In genomic region chr12:13144739-13145138, GRCm38 (mm10) we compare ENCODE assay signal across 14 mouse cellular contexts.
DNase-seq lines count a peak whose midpoint lies in the region; ATAC-seq and TF ChIP-seq lines count a peak whose summit lies in the region.
"Had no signal": no experiment of that assay in that cellular context is flagged by ENCODE, and none has a peak within 500 bp of the region (broad histone marks: within the 10 kb centered on the region; RNA-seq: fewer than 3 reads in every experiment).

No protein-coding gene starts in this region.

- no peak overlapping the region for H3K4me2 ChIP-seq in forebrain, embryonic 14.5 days (ENCODE audit: low read length)
- no peak overlapping the region for H3K4me2 ChIP-seq in forebrain, embryonic 12.5 days
- H3K4me2 ChIP-seq in heart, embryonic 15.5 days, result no peak overlapping the region
- no peak overlapping the region for H3K4me2 ChIP-seq in lung, postnatal 0 days (replicated peaks; ENCODE audit: low read depth, low read length)
- H3K4me2 ChIP-seq: embryonic facial prominence, embryonic 13.5 days; hindbrain, embryonic 15.5 days; midbrain, embryonic 15.5 days had no signal

- 82% methylated on average over 1 of the region's 1 CpGs for WGBS in forebrain, embryonic 14.5 days
- 86% methylated on average over 1 of the region's 1 CpGs for WGBS in forebrain, embryonic 12.5 days
- WGBS in heart, embryonic 15.5 days, result 73% methylated on average over 1 of the region's 1 CpGs
- WGBS in lung, postnatal 0 days, result 42% methylated on average over 1 of the region's 1 CpGs

- no peaks in the 10 kb centered on the region for H3K36me3 ChIP-seq in forebrain, embryonic 14.5 days (ENCODE audit: control insufficient read depth, insufficient read depth, low read length)
- no peaks in the 10 kb centered on the region for H3K36me3 ChIP-seq in forebrain, embryonic 12.5 days (replicated peaks)
- no peaks in the 10 kb centered on the region for H3K36me3 ChIP-seq in heart, embryonic 15.5 days
- H3K36me3 ChIP-seq in lung, postnatal 0 days (ENCODE audit: insufficient read depth, low read length), result no peaks in the 10 kb centered on the region
- H3K36me3 ChIP-seq: embryonic facial prominence, embryonic 13.5 days; G1E; hindbrain, embryonic 15.5 days; midbrain, embryonic 15.5 days had no signal

- H3K9ac ChIP-seq in forebrain, embryonic 14.5 days (ENCODE audit: low read length), result no peak overlapping the region
- no peak overlapping the region for H3K9ac ChIP-seq in forebrain, embryonic 12.5 days
- H3K9ac ChIP-seq in heart, embryonic 15.5 days, result no peak overlapping the region
- H3K9ac ChIP-seq in lung, postnatal 0 days (replicated peaks; ENCODE audit: low read depth), result no peak overlapping the region
- H3K9ac ChIP-seq: embryonic facial prominence, embryonic 13.5 days; hindbrain, embryonic 15.5 days; midbrain, embryonic 15.5 days had no signal

- no peaks in the 10 kb centered on the region for H3K27me3 ChIP-seq in forebrain, embryonic 14.5 days (replicated peaks; ENCODE audit: control insufficient read depth, insufficient read depth, low read length)
- no peaks in the 10 kb centered on the region for H3K27me3 ChIP-seq in forebrain, embryonic 12.5 days
- H3K27me3 ChIP-seq in heart, embryonic 15.5 days, result no peaks in the 10 kb centered on the region
- no peaks in the 10 kb centered on the region for H3K27me3 ChIP-seq in lung, postnatal 0 days (replicated peaks; ENCODE audit: insufficient read depth, low read length)
- H3K27me3 ChIP-seq: embryonic facial prominence, embryonic 13.5 days; hindbrain, embryonic 15.5 days; midbrain, embryonic 15.5 days had no signal

- no peak for ATAC-seq in forebrain, embryonic 14.5 days
- no peak for ATAC-seq in forebrain, embryonic 12.5 days (ENCODE audit: low FRiP score)
- ATAC-seq in heart, embryonic 15.5 days (replicated peaks; ENCODE audit: insufficient number of reproducible peaks, insufficient read depth, low FRiP score, low read depth), result no peak
- no peak for ATAC-seq in lung, postnatal 0 days
- ATAC-seq in CD4-positive, CD25-positive, alpha-beta regulatory T cell, adult 4 months, result no peak
- ATAC-seq: midbrain, embryonic 15.5 days had no signal

- no peaks in the 10 kb centered on the region for H3K4me1 ChIP-seq in forebrain, embryonic 14.5 days (ENCODE audit: control insufficient read depth, insufficient read depth, low read length)
- peaks cover 3% of the 10 kb centered on the region; the same call in 1 of the 2 replicates for H3K4me1 ChIP-seq in forebrain, embryonic 12.5 days
- peaks cover 14% of the 10 kb centered on the region for H3K4me1 ChIP-seq in heart, embryonic 15.5 days (replicated peaks)
- peaks cover 7% of the 10 kb centered on the region; the same call in 1 of the 2 replicates for H3K4me1 ChIP-seq in lung, postnatal 0 days (ENCODE audit: insufficient read depth, low read depth, low read length)
- H3K4me1 ChIP-seq: hindbrain, embryonic 15.5 days; midbrain, embryonic 15.5 days had no signal

- H3K27ac ChIP-seq in forebrain, embryonic 14.5 days (ENCODE audit: low read depth, low read length), result no peak overlapping the region
- no peak overlapping the region for H3K27ac ChIP-seq in forebrain, embryonic 12.5 days
- peak overlapping the region; percentile 52 for H3K27ac ChIP-seq in heart, embryonic 15.5 days
- H3K27ac ChIP-seq in lung, postnatal 0 days (ENCODE audit: low read length), result 0 out of 2 replicates have a peak overlapping the region, but pooled peaks have one; percentile 9
- H3K27ac ChIP-seq: embryonic facial prominence, embryonic 13.5 days; hindbrain, embryonic 15.5 days; midbrain, embryonic 15.5 days had no signal

- H3K9me3 ChIP-seq in forebrain, embryonic 14.5 days (replicated peaks; ENCODE audit: control insufficient read depth, low read length), result no peaks in the 10 kb centered on the region
- H3K9me3 ChIP-seq in forebrain, embryonic 12.5 days, result no peaks in the 10 kb centered on the region
- no peaks in the 10 kb centered on the region for H3K9me3 ChIP-seq in heart, embryonic 15.5 days (replicated peaks)
- no peaks in the 10 kb centered on the region for H3K9me3 ChIP-seq in lung, postnatal 0 days (ENCODE audit: low read length)
- H3K9me3 ChIP-seq: embryonic facial prominence, embryonic 13.5 days; G1E; hindbrain, embryonic 15.5 days; midbrain, embryonic 15.5 days had no signal

- H3K4me3 ChIP-seq in forebrain, embryonic 14.5 days (ENCODE audit: low read depth, low read length), result no peak overlapping the region
- H3K4me3 ChIP-seq in forebrain, embryonic 12.5 days (replicated peaks), result no peak overlapping the region
- H3K4me3 ChIP-seq in heart, embryonic 15.5 days, result no peak overlapping the region
- no peak overlapping the region for H3K4me3 ChIP-seq in lung, postnatal 0 days (ENCODE audit: low read depth, low read length)
- H3K4me3 ChIP-seq: embryonic facial prominence, embryonic 13.5 days; hindbrain, embryonic 15.5 days; midbrain, embryonic 15.5 days had no signal

- DNase-seq in forebrain, embryonic 14.5 days (ENCODE audit: low spot score), result peak; percentile 19
- DNase-seq in heart, adult 8-10 months (ENCODE audit: low spot score), result no peak
- DNase-seq in lung, postnatal 0 days (ENCODE audit: low spot score), result peak; percentile 4
- DNase-seq in lung, postnatal 4 days, result no peak
- peak; percentile 49 to 58 for DNase-seq in right cerebral cortex, postnatal 36 days (ENCODE audit: low spot score in 2 of 2)
- DNase-seq: cerebellum, adult 9-10 months; thymus, postnatal 4 days had no signal

- TF ChIP-seq CTCF in lung, postnatal 0 days (IDR thresholded peaks at IDR 0.05), result no peak

- no peak for TF ChIP-seq EP300 in lung, postnatal 0 days (IDR thresholded peaks at IDR 0.05)

Comparison
In these comparisons a context has a peak if more than half of its experiments do, and no peak if none do; other contexts are left out.
1. DNase-seq: peak in forebrain, embryonic 14.5 days (single experiment), lung, postnatal 0 days (single experiment) and right cerebral cortex, postnatal 36 days (2 of 2); none in heart, adult 8-10 months (single experiment) and lung, postnatal 4 days (0 of 2).
2. H3K27ac ChIP-seq: peak in heart, embryonic 15.5 days (single experiment) and lung, postnatal 0 days (single experiment); none in forebrain, embryonic 14.5 days (single experiment) and forebrain, embryonic 12.5 days (single experiment).